Mouse (Mus musculus): ENCODE measurements around the gene Nuak2. TPM values are rescaled to one million over a fixed set of nuclear protein-coding genes. Genes with fewer than 3 reads are reported as not detected.
"Not testable (repeated sequence)": the region's sequence is repeated elsewhere in the genome, so short reads cannot be mapped to it uniquely, and the experiment has no call there.

Nuak2 gene
- polyA plus RNA-seq (2014; fragmentation: Nextera tagmentation; extraction: Ambion mirVana): 1.2 and 2.0 TPM in 2 replicates

GRCm38 (mm10) chr1:132315889-132316624 lies at the start of gene Nuak2:
Nuak2 (plus strand) TSS chr1:132316126.
- peak within 1 kb of the TSS; percentile 60 for H3K4me3 ChIP-seq (ENCODE audit: low read depth, low read length)
- peak; percentile 87 for ATAC-seq (replicated peaks; ENCODE audit: low FRiP score)
- H3K27me3 ChIP-seq (replicated peaks; ENCODE audit: control insufficient read depth, insufficient read depth, low read length): peaks cover 27% of the 10 kb centered on the region
- H3K27ac ChIP-seq (ENCODE audit: low read depth, low read length): no peak within 1 kb of the TSS
- peak within 1 kb of the TSS; percentile 90 for H3K4me2 ChIP-seq
- DNase-seq (ENCODE audit: low spot score): peak; percentile 81
- no peaks in the 10 kb centered on the region for H3K36me3 ChIP-seq (ENCODE audit: control insufficient read depth, insufficient read depth, low read length)
- no peaks in the 10 kb centered on the region for H3K9me3 ChIP-seq (ENCODE audit: control insufficient read depth, low read length)
- WGBS: 1% methylated on average over 67 of the region's 67 CpGs
- H3K4me1 ChIP-seq (replicated peaks; ENCODE audit: control insufficient read depth, insufficient read depth, low read length): peaks cover 8% of the 10 kb centered on the region
- H3K9ac ChIP-seq (ENCODE audit: low read depth, low read length): peak within 1 kb of the TSS; percentile 3; the same call in 1 of the 2 replicates

GRCm38 (mm10) chr1:132266791-132267557 lies 49.0 kb upstream of the Nuak2 start:
- Histone ChIP-seq H3K4me2 (no peak overlapping the region), H3K36me3 (ENCODE audit: control insufficient read depth, insufficient read depth, low read length) (no peaks in the 10 kb centered on the region), H3K9ac (ENCODE audit: low read depth, low read length) (no peak overlapping the region), H3K27me3 (replicated peaks; ENCODE audit: control insufficient read depth, insufficient read depth, low read length) (no peaks in the 10 kb centered on the region), H3K27ac (ENCODE audit: low read depth, low read length) (no peak overlapping the region), H3K4me3 (ENCODE audit: low read depth, low read length) (no peak overlapping the region), H3K4me1 (replicated peaks; ENCODE audit: control insufficient read depth, insufficient read depth, low read length) (peaks cover 10% of the 10 kb centered on the region), H3K9me3 (ENCODE audit: control insufficient read depth, low read length) (no peaks in the 10 kb centered on the region)
- DNase-seq (ENCODE audit: low spot score) (no peak), ATAC-seq (replicated peaks; ENCODE audit: low FRiP score) (no peak)
- 52% methylated on average over 8 of the region's 8 CpGs for WGBS

DNA sequence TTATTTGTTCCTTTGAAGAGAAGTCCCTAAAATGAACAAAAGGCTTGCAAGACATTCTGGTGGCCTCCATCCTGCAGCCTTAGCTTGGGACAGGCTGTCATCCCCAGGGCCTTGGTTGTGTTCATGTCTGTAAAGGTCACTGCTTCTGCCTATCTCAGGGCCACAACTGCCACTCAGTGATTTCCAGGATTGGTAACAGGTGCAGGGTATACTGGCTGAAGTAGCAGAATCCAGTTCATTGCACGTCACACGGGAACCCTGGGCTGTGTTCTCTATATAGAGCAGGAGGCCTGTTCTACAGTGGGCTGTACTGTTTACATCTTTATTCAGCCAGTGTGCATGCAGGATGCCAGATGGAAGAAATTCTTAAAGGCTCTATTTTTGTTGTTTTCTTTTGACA lies 48.0 kb upstream of the Nuak2 start:
- WGBS: 66% methylated on average over 2 of the region's 2 CpGs
- no peak overlapping the region for H3K4me3 ChIP-seq (ENCODE audit: low read depth, low read length)
- H3K27me3 ChIP-seq (replicated peaks; ENCODE audit: control insufficient read depth, insufficient read depth, low read length): no peaks in the 10 kb centered on the region; the same call in 1 of the 2 replicates
- H3K4me2 ChIP-seq: no peak overlapping the region
- no peaks in the 10 kb centered on the region for H3K36me3 ChIP-seq (ENCODE audit: control insufficient read depth, insufficient read depth, low read length)
- H3K9me3 ChIP-seq (ENCODE audit: control insufficient read depth, low read length): no peaks in the 10 kb centered on the region
- no peak overlapping the region for H3K27ac ChIP-seq (ENCODE audit: low read depth, low read length)
- no peak overlapping the region for H3K9ac ChIP-seq (ENCODE audit: low read depth, low read length)
- no peak for DNase-seq (ENCODE audit: low spot score)
- H3K4me1 ChIP-seq (replicated peaks; ENCODE audit: control insufficient read depth, insufficient read depth, low read length): peaks cover 10% of the 10 kb centered on the region
- no peak for ATAC-seq (replicated peaks; ENCODE audit: low FRiP score)

DNA sequence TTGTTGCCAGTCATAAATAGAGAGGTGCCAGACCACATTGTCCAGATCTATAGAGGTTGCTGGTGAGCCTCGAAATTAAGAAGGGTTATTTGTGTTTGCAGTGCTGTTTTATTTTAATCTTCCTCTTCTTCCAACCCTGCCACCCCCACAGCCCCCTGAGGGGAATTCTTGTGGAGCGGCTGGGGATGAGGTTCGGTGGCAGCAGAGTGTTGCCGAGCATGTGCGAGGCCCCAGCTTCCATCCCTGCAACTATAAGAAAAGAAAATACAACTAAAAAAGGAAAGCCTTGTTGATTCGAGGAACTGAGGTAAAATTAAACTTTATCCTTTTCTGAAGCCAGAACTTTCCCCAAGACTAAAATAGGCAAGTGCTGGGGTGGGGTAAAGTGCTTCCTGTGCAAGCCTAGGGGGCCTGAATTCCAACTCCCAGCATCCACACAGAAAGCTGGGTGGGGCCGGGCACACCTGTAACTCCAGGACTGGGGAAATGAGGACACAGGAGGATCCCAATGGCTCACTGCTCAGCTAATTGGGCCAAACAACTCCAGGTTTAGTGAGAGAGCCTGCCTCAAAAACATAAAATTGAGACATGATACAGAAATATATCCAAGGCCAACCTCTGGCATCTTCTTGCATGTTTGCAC lies 47.4 kb upstream of the Nuak2 start:
- DNase-seq (ENCODE audit: low spot score) (no peak), ATAC-seq (replicated peaks; ENCODE audit: low FRiP score) (no peak)
- Histone ChIP-seq H3K4me3 (ENCODE audit: low read depth, low read length) (no peak overlapping the region), H3K9me3 (ENCODE audit: control insufficient read depth, low read length) (no peaks in the 10 kb centered on the region), H3K4me1 (replicated peaks; ENCODE audit: control insufficient read depth, insufficient read depth, low read length) (peaks cover 10% of the 10 kb centered on the region), H3K4me2 (no peak overlapping the region), H3K9ac (ENCODE audit: low read depth, low read length) (no peak overlapping the region), H3K27ac (ENCODE audit: low read depth, low read length) (no peak overlapping the region), H3K27me3 (replicated peaks; ENCODE audit: control insufficient read depth, insufficient read depth, low read length) (no peaks in the 10 kb centered on the region; the same call in 1 of the 2 replicates), H3K36me3 (ENCODE audit: control insufficient read depth, insufficient read depth, low read length) (no peaks in the 10 kb centered on the region)
- 75% methylated on average over 7 of the region's 7 CpGs for WGBS

- no peak overlapping the region for H3K9ac ChIP-seq (ENCODE audit: low read depth, low read length)
- no peaks in the 10 kb centered on the region; the same call in 1 of the 2 replicates for H3K27me3 ChIP-seq (replicated peaks; ENCODE audit: control insufficient read depth, insufficient read depth, low read length)
- ATAC-seq (replicated peaks; ENCODE audit: low FRiP score) (no peak), DNase-seq (ENCODE audit: low spot score) (no peak)
- no peaks in the 10 kb centered on the region for H3K4me1 ChIP-seq (replicated peaks; ENCODE audit: control insufficient read depth, insufficient read depth, low read length)
- H3K4me2 ChIP-seq: no peak overlapping the region
- H3K9me3 ChIP-seq (ENCODE audit: control insufficient read depth, low read length): no peaks in the 10 kb centered on the region
- H3K4me3 ChIP-seq (ENCODE audit: low read depth, low read length): no peak overlapping the region
- H3K36me3 ChIP-seq (ENCODE audit: control insufficient read depth, insufficient read depth, low read length): no peaks in the 10 kb centered on the region
- no peak overlapping the region for H3K27ac ChIP-seq (ENCODE audit: low read depth, low read length)
- 92% methylated on average over 3 of the region's 3 CpGs for WGBS
Observed at GRCm38 (mm10) chr1:132271237-132271636, 44.7 kb upstream of the Nuak2 start.

GRCm38 (mm10) chr1:132276694-132277093 lies 39.2 kb upstream of the Nuak2 start:
- Histone ChIP-seq H3K27me3 (replicated peaks; ENCODE audit: control insufficient read depth, insufficient read depth, low read length) (no peaks in the 10 kb centered on the region; the same call in 1 of the 2 replicates), H3K4me2 (no peak overlapping the region), H3K27ac (ENCODE audit: low read depth, low read length) (no peak overlapping the region), H3K9ac (ENCODE audit: low read depth, low read length) (no peak overlapping the region), H3K9me3 (ENCODE audit: control insufficient read depth, low read length) (no peaks in the 10 kb centered on the region), H3K36me3 (ENCODE audit: control insufficient read depth, insufficient read depth, low read length) (no peaks in the 10 kb centered on the region), H3K4me1 (replicated peaks; ENCODE audit: control insufficient read depth, insufficient read depth, low read length) (no peaks in the 10 kb centered on the region), H3K4me3 (ENCODE audit: low read depth, low read length) (no peak overlapping the region)
- ATAC-seq (replicated peaks; ENCODE audit: low FRiP score) (no peak), DNase-seq (ENCODE audit: low spot score) (no peak)
- 49% methylated on average over 3 of the region's 3 CpGs for WGBS

GRCm38 (mm10) chr1:132277124-132277523 lies 38.8 kb upstream of the Nuak2 start:
- Histone ChIP-seq H3K27me3 (replicated peaks; ENCODE audit: control insufficient read depth, insufficient read depth, low read length) (no peaks in the 10 kb centered on the region; the same call in 1 of the 2 replicates), H3K4me1 (replicated peaks; ENCODE audit: control insufficient read depth, insufficient read depth, low read length) (no peaks in the 10 kb centered on the region), H3K36me3 (ENCODE audit: control insufficient read depth, insufficient read depth, low read length) (no peaks in the 10 kb centered on the region), H3K9ac (ENCODE audit: low read depth, low read length) (no peak overlapping the region), H3K27ac (ENCODE audit: low read depth, low read length) (no peak overlapping the region), H3K4me2 (no peak overlapping the region), H3K9me3 (ENCODE audit: control insufficient read depth, low read length) (no peaks in the 10 kb centered on the region), H3K4me3 (ENCODE audit: low read depth, low read length) (no peak overlapping the region)
- ATAC-seq (replicated peaks; ENCODE audit: low FRiP score) (no peak), DNase-seq (ENCODE audit: low spot score) (no peak)
- 59% methylated on average over 6 of the region's 6 CpGs for WGBS

GRCm38 (mm10) chr1:132280636-132281035 lies 35.3 kb upstream of the Nuak2 start:
- DNase-seq (ENCODE audit: low spot score); H3K4me1 ChIP-seq (replicated peaks; ENCODE audit: control insufficient read depth, insufficient read depth, low read length): not testable (repeated sequence)
- 64% methylated on average over 6 of the region's 6 CpGs for WGBS

More at GRCm38 (mm10) chr1:132280636-132281035, 35.3 kb upstream of the Nuak2 start:
- H3K9me3 ChIP-seq (ENCODE audit: control insufficient read depth, low read length); H3K27ac ChIP-seq (ENCODE audit: low read depth, low read length); ATAC-seq (replicated peaks; ENCODE audit: low FRiP score); H3K27me3 ChIP-seq (replicated peaks; ENCODE audit: control insufficient read depth, insufficient read depth, low read length); H3K9ac ChIP-seq (ENCODE audit: low read depth, low read length); H3K4me3 ChIP-seq (ENCODE audit: low read depth, low read length); H3K4me2 ChIP-seq; H3K36me3 ChIP-seq (ENCODE audit: control insufficient read depth, insufficient read depth, low read length): not testable (repeated sequence)
